Comparison of ENCODE assay signal across 24 mouse cellular contexts in the genomic region with DNA sequence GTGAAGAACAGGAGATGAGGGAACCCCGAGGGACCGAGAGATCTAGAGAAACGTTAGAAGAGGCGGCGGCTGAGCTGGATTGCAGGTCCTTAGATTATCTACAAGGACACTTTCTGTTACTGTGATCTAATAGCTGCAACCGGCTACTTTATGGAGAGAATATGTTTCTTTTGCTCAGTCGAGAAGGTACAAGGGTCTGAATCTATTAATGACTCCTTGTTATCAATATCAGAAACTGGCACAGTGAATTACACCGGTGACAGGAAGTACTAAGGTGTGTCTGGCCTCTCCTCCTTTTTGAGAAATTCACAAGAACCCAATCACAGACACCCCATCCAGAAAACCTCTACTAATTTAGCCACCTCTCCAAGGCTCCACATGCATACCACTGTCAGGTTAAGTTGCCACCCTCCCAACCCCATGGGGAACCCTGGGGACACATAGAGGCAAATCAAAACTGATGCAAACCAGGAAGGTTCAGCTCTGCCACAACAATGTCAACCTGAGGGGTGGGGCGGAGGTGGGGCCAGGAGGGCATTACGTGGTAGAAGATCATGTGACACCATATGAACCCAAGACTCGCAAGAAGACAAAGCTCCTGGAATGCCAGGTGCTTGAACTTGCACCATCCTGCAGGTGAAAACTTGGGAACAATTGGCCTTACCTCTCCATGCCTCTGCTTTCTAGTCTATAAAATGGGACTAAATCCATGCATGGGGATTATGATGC. TPM values are rescaled to one million over a fixed set of nuclear protein-coding genes. Genes with fewer than 3 reads are reported as not detected.
"Had no signal": no experiment of that assay in that cellular context is flagged by ENCODE, and none has a peak within 500 bp of the region (broad histone marks: within the 10 kb centered on the region; RNA-seq: fewer than 3 reads in every experiment).

No protein-coding gene starts in this region.

- H3K4me2 ChIP-seq: kidney, embryonic 15.5 days; liver, embryonic 13.5 days; midbrain, embryonic 12.5 days; neural tube, embryonic 13.5 days had no signal

- H3K9me3 ChIP-seq: kidney, embryonic 15.5 days; liver, embryonic 13.5 days; midbrain, embryonic 12.5 days; neural tube, embryonic 13.5 days had no signal

- H3K4me1 ChIP-seq: kidney, embryonic 15.5 days; liver, embryonic 13.5 days; neural tube, embryonic 13.5 days had no signal

- DNase-seq: kidney, adult 8-10 months; kidney, postnatal 10 days; kidney, postnatal 4 days; layer of hippocampus, adult 9-11 months; liver, embryonic 13.5 days; lung, adult 2 months; lung, postnatal 14 days; lung, postnatal 4 days; retina, postnatal 1 day; right cerebral cortex, postnatal 25 days; thymus, postnatal 25 days had no signal

- H3K27me3 ChIP-seq: kidney, embryonic 15.5 days; neural tube, embryonic 13.5 days had no signal

- H3K9ac ChIP-seq: kidney, embryonic 15.5 days; liver, embryonic 13.5 days; midbrain, embryonic 12.5 days; neural tube, embryonic 13.5 days had no signal

- ATAC-seq: midbrain, embryonic 16.5 days had no signal

- H3K4me3 ChIP-seq: kidney, embryonic 15.5 days; layer of hippocampus, adult 2 months; liver, embryonic 13.5 days; midbrain, embryonic 12.5 days; myocyte; neural tube, embryonic 13.5 days had no signal

- H3K36me3 ChIP-seq: kidney, embryonic 15.5 days; liver, embryonic 13.5 days; midbrain, embryonic 12.5 days; neural tube, embryonic 13.5 days had no signal

- H3K27ac ChIP-seq: kidney, embryonic 15.5 days; layer of hippocampus, adult 2 months; liver, embryonic 13.5 days; midbrain, embryonic 12.5 days; neural tube, embryonic 13.5 days had no signal

RNA-seq across cellular contexts. Expression of a gene that starts 12.5 kb away (rescaled TPM):
- polyA plus RNA-seq: limb, embryonic 11.5 days; liver, adult 2 months; liver, embryonic 13.5 days; myocyte; spleen, adult 2 months; thymus, postnatal 0 days had no signal

RNA-seq across cellular contexts. Expression of a gene that starts 32.2 kb away (rescaled TPM):
- polyA plus RNA-seq: kidney, embryonic 15.5 days; limb, embryonic 11.5 days; limb, embryonic 14.5 days; liver, adult 2 months; liver, embryonic 13.5 days; liver, embryonic 16.5 days; lung, embryonic 16.5 days; midbrain, embryonic 12.5 days; midbrain, embryonic 16.5 days; myocyte; neural tube, embryonic 13.5 days; spleen, adult 2 months had no signal
